Mouse (Mus musculus): ENCODE measurements around the gene Lifr.

DNA sequence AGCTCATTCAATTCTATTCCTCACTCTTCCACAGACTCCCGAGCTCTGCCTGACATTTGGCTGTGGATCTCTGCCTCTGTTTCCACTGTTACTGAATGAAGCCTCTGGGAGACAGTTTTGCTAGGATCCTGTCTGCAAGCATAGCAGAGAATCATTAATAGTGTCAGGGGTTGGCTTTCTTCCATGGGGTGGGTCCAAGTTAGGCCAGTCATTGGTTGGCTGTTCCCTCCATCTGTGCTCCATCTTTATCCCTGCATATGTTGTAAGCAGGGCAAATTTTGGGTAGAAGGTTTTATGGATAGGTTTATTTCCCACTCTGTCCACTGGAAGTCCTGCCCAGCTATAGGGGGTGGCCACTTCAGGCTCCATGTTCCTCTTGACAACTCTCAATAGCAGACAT lies 9.0 kb downstream of the Lifr start:
- TF ChIP-seq CTCF (IDR thresholded peaks at IDR 0.05; ENCODE audit: borderline replicate concordance, insufficient read depth, low read depth, low read length) (no peak), POLR2A (IDR thresholded peaks at IDR 0.05; ENCODE audit: borderline replicate concordance, insufficient read depth, low read length) (no peak)
